Mouse (Mus musculus): Measurements from ENCODE around the gene Ccdc175. TPM values are rescaled to one million over a fixed set of nuclear protein-coding genes. Genes with fewer than 3 reads are reported as not detected.
A peak's percentile ranks its signal among the peaks of the same experiment; 100 is the strongest.

Gene Ccdc175
- not detected in 2 replicates for polyA plus RNA-seq (2015; fragmentation: Nextera tagmentation; extraction: Ambion mirVana)

DNA sequence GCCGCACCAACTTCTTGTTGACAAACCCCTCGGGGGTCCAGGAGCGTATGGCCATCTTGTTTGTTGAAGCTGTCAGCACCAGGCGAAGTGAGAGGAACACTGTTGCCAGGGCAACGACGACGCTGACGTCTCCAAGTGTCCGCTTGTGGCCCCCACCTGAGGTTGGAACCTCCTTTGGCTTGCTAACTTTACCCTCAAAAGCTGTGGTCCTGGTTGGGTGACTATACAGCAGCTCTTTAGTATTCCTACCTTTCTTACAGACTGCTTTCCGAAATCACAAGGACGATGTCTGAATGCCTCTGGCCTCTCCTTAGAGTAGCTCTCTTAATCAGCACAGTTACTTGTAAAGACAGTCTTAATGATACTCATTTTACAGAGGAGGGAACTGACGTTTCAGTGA, at the start of gene Ccdc175:
Ccdc175 (minus strand) TSS at position 101 of the 400 bp plus-strand sequence.
- Histone ChIP-seq H3K9ac (replicated peaks) (no peak within 1 kb of the TSS), H3K27ac (replicated peaks) (no peak within 1 kb of the TSS), H3K9me3 (no peaks in the 10 kb centered on the region), H3K4me1 (no peaks in the 10 kb centered on the region), H3K27me3 (no peaks in the 10 kb centered on the region), H3K4me3 (no peak within 1 kb of the TSS), H3K4me2 (replicated peaks) (no peak within 1 kb of the TSS), H3K36me3 (no peaks in the 10 kb centered on the region)
- no peak for ATAC-seq (replicated peaks)
- 84% methylated on average over 12 of the region's 12 CpGs for WGBS

- 78% methylated on average over 3 of the region's 3 CpGs for WGBS
- no peaks in the 10 kb centered on the region for H3K9me3 ChIP-seq
- H3K9ac ChIP-seq (replicated peaks): peak overlapping the region; percentile 94
- peak overlapping the region; percentile 97 for H3K27ac ChIP-seq (replicated peaks)
- H3K4me2 ChIP-seq (replicated peaks): peak overlapping the region; percentile 70
- ATAC-seq (replicated peaks): no peak
- 0 out of 2 replicates have a peak, but pooled peaks cover 2% of the 10 kb centered on the region for H3K36me3 ChIP-seq
- peaks cover 67% of the 10 kb centered on the region for H3K4me1 ChIP-seq
- H3K4me3 ChIP-seq: peak overlapping the region; percentile 85
- no peaks in the 10 kb centered on the region for H3K27me3 ChIP-seq
Observed at GRCm38 (mm10) chr12:72234151-72234550, 49.3 kb upstream of the Ccdc175 start.

- Histone ChIP-seq H3K27ac (replicated peaks) (peak overlapping the region; percentile 97; the same call in 1 of the 2 replicates), H3K4me2 (replicated peaks) (peak overlapping the region; percentile 70), H3K4me3 (peak overlapping the region; percentile 85), H3K27me3 (no peaks in the 10 kb centered on the region), H3K36me3 (0 out of 2 replicates have a peak, but pooled peaks cover 3% of the 10 kb centered on the region), H3K9me3 (no peaks in the 10 kb centered on the region), H3K9ac (replicated peaks) (peak overlapping the region; percentile 22), H3K4me1 (peaks cover 66% of the 10 kb centered on the region)
- ATAC-seq (replicated peaks): no peak
- WGBS: 61% methylated on average over 19 of the region's 19 CpGs
Observed at GRCm38 (mm10) chr12:72232826-72233790, 48.3 kb upstream of the Ccdc175 start.

- H3K4me3 ChIP-seq: 0 out of 2 replicates have a peak overlapping the region, but pooled peaks have one; percentile 85
- peaks cover 4% of the 10 kb centered on the region; the same call in 1 of the 2 replicates for H3K36me3 ChIP-seq
- ATAC-seq (replicated peaks): no peak
- no peaks in the 10 kb centered on the region for H3K27me3 ChIP-seq
- H3K9me3 ChIP-seq: no peaks in the 10 kb centered on the region
- H3K27ac ChIP-seq (replicated peaks): no peak overlapping the region
- H3K4me2 ChIP-seq (replicated peaks): peak overlapping the region; percentile 70
- H3K9ac ChIP-seq (replicated peaks): no peak overlapping the region
- 88% methylated on average over 3 of the region's 3 CpGs for WGBS
- peaks cover 72% of the 10 kb centered on the region for H3K4me1 ChIP-seq
Observed at GRCm38 (mm10) chr12:72232176-72232575, 47.3 kb upstream of the Ccdc175 start.

DNA sequence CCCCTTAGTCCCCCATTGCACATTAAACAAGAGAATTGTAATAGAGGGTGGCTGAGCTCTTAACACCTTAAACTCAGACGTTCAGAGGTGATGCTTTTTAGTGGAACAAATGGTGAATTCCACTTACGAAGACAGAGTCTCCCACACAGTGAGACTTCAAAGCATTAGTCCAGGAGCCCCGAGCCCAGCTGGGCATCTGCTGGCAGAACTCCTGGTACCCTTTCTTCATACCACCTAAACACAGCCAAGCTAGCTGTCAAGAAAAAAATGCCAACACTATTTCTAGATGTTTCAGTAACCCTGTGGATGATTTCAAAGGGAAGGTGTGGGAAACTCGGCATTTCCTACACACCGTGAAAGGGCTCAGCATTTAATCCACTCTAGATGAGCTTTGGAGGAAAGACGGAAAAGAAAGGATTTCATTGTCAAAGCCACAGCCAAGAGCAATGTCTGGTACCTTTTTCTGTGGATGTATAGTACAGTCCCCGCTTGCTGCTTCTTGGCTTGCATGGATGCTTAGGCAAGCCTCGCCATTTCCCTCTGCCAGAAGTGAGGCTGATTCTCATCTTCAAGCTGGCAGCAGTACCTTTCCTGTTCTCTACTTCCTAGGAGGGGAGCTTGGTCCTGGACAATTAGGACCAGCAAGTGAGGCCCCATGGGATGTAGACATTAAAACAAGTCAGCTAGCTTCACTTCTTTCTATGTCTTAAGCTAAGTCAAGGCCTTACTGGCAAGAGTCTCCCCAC, 44.8 kb upstream of the Ccdc175 start:
- H3K9ac ChIP-seq (replicated peaks): no peak overlapping the region

DNA sequence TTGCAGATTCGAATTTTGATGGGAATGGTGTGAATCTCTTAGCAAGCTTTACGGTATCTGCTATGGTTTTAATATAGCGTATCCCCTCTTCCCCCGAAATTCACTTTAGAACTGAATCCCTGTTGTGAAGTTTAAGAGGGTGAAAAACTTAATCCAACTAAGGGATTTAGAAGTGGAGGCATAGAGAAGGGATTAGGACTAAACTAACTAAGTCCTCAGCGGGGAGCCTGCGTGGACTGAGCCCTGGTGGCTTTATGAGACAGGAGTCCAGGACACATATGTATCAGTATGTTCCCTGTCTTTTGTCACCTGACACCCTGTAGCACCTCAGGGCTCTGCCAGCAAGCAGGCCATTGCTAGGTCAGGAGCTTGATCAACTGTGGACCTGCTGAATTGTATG, 42.9 kb upstream of the Ccdc175 start:
- no peak overlapping the region for H3K27ac ChIP-seq (replicated peaks)
- H3K4me2 ChIP-seq (replicated peaks): no peak overlapping the region
- no peak overlapping the region for H3K9ac ChIP-seq (replicated peaks)
- 71% methylated on average over 6 of the region's 6 CpGs for WGBS
- H3K4me3 ChIP-seq: no peak overlapping the region
- no peaks in the 10 kb centered on the region for H3K27me3 ChIP-seq
- H3K36me3 ChIP-seq: peaks cover 20% of the 10 kb centered on the region
- peaks cover 62% of the 10 kb centered on the region for H3K4me1 ChIP-seq
- no peak for ATAC-seq (replicated peaks)
- H3K9me3 ChIP-seq: no peaks in the 10 kb centered on the region

More for the DNA sequence above, 44.8 kb upstream of the Ccdc175 start:
- H3K27ac ChIP-seq (replicated peaks): no peak overlapping the region
- no peaks in the 10 kb centered on the region for H3K27me3 ChIP-seq
- whole genome bisulfite sequencing: 70% methylated on average over 8 of the region's 8 CpGs
- no peaks in the 10 kb centered on the region for H3K9me3 ChIP-seq
- H3K4me3 ChIP-seq: no peak overlapping the region
- no peak for ATAC-seq (replicated peaks)
- peak overlapping the region; percentile 4; the same call in 1 of the 2 replicates for H3K4me2 ChIP-seq (replicated peaks)
- peaks cover 9% of the 10 kb centered on the region; the same call in 1 of the 2 replicates for H3K36me3 ChIP-seq
- peaks cover 80% of the 10 kb centered on the region for H3K4me1 ChIP-seq

DNA sequence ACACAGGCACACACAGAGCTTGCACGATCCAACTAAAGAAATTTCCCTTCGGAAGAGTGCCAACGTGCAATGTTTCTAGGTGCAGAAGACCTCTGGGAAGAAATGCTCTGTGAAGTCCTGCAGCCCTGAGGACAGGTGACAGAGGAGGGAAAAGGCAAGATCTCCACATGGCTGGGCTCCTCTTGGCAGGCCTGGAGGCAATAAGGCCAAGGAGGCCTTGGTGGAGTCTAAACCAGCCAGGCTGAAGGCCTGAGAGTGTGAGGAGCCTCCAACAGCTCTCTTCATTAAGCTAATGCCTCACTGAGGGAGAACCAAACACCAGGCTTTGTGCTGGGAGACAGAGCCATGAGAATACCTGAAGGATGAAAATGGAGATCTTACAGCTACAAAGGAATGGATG, 40.5 kb upstream of the Ccdc175 start:
- WGBS: 94% methylated on average over 3 of the region's 3 CpGs
- peaks cover 44% of the 10 kb centered on the region for H3K4me1 ChIP-seq

GRCm38 (mm10) chr12:72223557-72224102, 38.8 kb upstream of the Ccdc175 start:
- H3K9ac ChIP-seq (replicated peaks): no peak overlapping the region
- no peak for ATAC-seq (replicated peaks)
- no peak overlapping the region for H3K4me3 ChIP-seq
- H3K4me2 ChIP-seq (replicated peaks): no peak overlapping the region
- H3K4me1 ChIP-seq: peaks cover 27% of the 10 kb centered on the region
- no peaks in the 10 kb centered on the region for H3K9me3 ChIP-seq
- H3K27me3 ChIP-seq: no peaks in the 10 kb centered on the region
- 95% methylated on average over 16 of the region's 16 CpGs for WGBS
- H3K27ac ChIP-seq (replicated peaks): no peak overlapping the region
- H3K36me3 ChIP-seq: peaks cover 58% of the 10 kb centered on the region

More for the DNA sequence above, 40.5 kb upstream of the Ccdc175 start:
- H3K27ac ChIP-seq (replicated peaks): no peak overlapping the region
- H3K36me3 ChIP-seq: peaks cover 43% of the 10 kb centered on the region
- no peaks in the 10 kb centered on the region for H3K27me3 ChIP-seq
- no peak for ATAC-seq (replicated peaks)
- no peaks in the 10 kb centered on the region for H3K9me3 ChIP-seq
- H3K4me2 ChIP-seq (replicated peaks): no peak overlapping the region
- H3K4me3 ChIP-seq: no peak overlapping the region
- no peak overlapping the region for H3K9ac ChIP-seq (replicated peaks)

DNA sequence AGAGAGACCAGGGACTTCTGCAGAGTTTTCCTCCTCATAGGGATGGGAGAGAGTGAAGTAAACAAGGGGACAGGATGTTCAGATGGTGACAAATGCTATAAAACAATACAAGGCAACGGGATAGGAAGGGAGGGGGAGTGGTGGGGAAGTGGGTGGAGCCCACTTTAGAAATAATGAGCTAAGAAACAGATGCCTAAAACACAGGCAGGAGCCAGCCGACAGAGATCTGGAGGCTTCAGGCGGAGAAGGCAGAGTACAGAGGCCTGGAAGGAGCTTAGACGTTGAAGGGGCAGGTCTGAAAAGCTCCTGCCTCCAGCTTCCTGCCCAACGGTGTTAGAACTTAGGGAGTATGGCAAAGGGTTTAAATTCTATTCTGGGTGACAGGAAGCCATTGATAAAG, 28.7 kb upstream of the Ccdc175 start:
- 48% methylated on average over 5 of the region's 5 CpGs for WGBS
- no peaks in the 10 kb centered on the region for H3K4me1 ChIP-seq
- H3K27me3 ChIP-seq: no peaks in the 10 kb centered on the region
- ATAC-seq (replicated peaks): no peak
- peaks cover 94% of the 10 kb centered on the region for H3K36me3 ChIP-seq
- no peak overlapping the region for H3K4me3 ChIP-seq
- H3K4me2 ChIP-seq (replicated peaks): no peak overlapping the region
- no peak overlapping the region for H3K9ac ChIP-seq (replicated peaks)
- H3K27ac ChIP-seq (replicated peaks): no peak overlapping the region
- H3K9me3 ChIP-seq: no peaks in the 10 kb centered on the region

GRCm38 (mm10) chr12:72200828-72201227, 16.0 kb upstream of the Ccdc175 start:
- Histone ChIP-seq H3K27me3 (no peaks in the 10 kb centered on the region), H3K4me2 (replicated peaks) (no peak overlapping the region), H3K9me3 (no peaks in the 10 kb centered on the region), H3K36me3 (no peaks in the 10 kb centered on the region), H3K4me1 (0 out of 2 replicates have a peak, but pooled peaks cover 4% of the 10 kb centered on the region), H3K4me3 (no peak overlapping the region), H3K9ac (replicated peaks) (no peak overlapping the region), H3K27ac (replicated peaks) (no peak overlapping the region)
- 92% methylated on average over 3 of the region's 3 CpGs for WGBS
- ATAC-seq (replicated peaks): no peak

DNA sequence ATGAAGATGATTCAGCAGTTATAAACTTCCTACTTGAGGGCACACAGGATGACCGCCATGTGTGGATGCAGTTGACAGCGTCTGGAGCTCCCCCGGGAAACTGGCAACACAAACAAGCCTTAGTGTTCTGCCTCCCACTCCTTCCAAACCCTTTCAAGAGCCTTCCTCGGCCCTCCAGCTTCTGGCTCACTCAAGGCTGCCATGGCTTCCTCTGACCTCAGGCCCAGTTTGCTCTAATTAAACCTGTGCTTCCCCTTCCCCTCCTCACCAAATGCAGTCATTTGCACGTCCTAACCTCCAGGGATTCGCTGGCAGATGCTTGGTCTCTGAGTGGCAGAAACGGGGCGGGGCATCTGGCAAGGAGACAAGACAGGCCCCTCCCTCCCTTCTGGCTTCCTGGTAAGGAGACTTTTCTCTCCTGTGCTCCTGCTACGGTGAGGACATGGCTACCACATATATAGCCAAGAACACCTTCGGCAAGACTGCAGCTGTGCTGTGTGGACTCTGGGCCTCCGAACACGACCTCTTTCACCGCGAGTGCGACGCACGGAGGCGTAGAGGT, 13.2 kb upstream of the Ccdc175 start:
- no peak overlapping the region for H3K27ac ChIP-seq (replicated peaks)
- H3K4me1 ChIP-seq: 0 out of 2 replicates have a peak, but pooled peaks cover 4% of the 10 kb centered on the region
- no peak overlapping the region for H3K9ac ChIP-seq (replicated peaks)
- H3K36me3 ChIP-seq: no peaks in the 10 kb centered on the region
- no peaks in the 10 kb centered on the region for H3K27me3 ChIP-seq
- ATAC-seq (replicated peaks): peak; percentile 72
- H3K4me2 ChIP-seq (replicated peaks): no peak overlapping the region
- no peaks in the 10 kb centered on the region for H3K9me3 ChIP-seq
- 61% methylated on average over 18 of the region's 18 CpGs for WGBS
- no peak overlapping the region for H3K4me3 ChIP-seq

All from forebrain, embryonic 15.5 days (tissue).